Mouse (Mus musculus) gastrocnemius, postnatal 4 days (tissue): ENCODE results near the gene Bloc1s2. TPM values are rescaled to one million over a fixed set of nuclear protein-coding genes. Genes with fewer than 3 reads are reported as not detected.
"Not testable (repeated sequence)": the region's sequence is repeated elsewhere in the genome, so short reads cannot be mapped to it uniquely, and the experiment has no call there.

Experiments used
- DNase-seq, 2 experiments: peaks; one replicate each; pipeline ENCODE4 v3.0.0; 2021 to 2022; ENCODE audit warnings: low spot score in 2 of 2, mixed read lengths in 2 of 2
- total RNA-seq, 2 experiments: library from RNA; stranded (reverse); gene quantifications; 2 replicates each; pipeline ENCODE4 v1.2.3; 2021

Bloc1s2 gene
- total RNA-seq, 2 experiments from 2014 or later, result 23.0 to 23.1 TPM

- no peak for DNase-seq
These were observed 17.7 kb downstream of the Bloc1s2 start for GRCm38 (mm10) chr19:44128560-44128959.

DNA sequence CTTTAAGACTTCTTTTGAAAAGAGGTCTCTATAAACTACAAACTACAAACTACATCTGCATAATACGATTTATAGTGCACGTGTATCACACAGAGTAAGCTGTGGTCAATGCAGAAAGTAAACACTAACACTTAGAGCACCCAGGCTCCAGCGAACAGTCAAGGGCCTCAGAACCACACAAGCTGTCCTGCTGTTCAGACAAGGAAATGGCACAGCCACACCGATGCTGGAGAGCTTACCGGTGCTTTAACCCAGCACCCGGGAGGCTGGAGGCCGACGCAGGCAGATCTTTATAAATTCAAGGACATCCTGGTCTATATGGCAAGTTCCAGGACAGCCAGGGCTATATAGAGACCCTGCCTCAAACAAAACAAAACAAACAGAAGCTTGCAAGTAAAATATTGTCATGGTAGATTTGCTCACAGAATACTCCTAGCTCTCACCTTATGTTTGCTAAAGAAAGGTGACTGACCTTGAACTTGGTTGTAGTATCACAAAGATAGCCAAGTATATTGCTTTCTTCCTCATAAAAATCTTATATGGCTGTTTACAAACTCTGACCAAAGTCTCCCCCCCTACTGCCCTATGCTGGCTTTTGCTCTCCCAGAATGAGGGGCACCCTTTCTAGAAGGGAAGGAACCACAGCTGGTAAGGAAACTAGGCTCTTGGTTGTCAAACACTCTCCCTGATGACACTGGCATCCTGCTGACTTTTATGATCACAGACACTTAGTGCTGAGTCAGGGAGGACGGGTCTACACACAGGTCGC, 18.3 kb downstream of the Bloc1s2 start:
- DNase-seq, result no peak

- DNase-seq, result no peak
These were observed 25.1 kb downstream of the Bloc1s2 start for GRCm38 (mm10) chr19:44121137-44121536.

GRCm38 (mm10) chr19:44120686-44121085, 25.6 kb downstream of the Bloc1s2 start:
- not testable (repeated sequence) for DNase-seq

DNA sequence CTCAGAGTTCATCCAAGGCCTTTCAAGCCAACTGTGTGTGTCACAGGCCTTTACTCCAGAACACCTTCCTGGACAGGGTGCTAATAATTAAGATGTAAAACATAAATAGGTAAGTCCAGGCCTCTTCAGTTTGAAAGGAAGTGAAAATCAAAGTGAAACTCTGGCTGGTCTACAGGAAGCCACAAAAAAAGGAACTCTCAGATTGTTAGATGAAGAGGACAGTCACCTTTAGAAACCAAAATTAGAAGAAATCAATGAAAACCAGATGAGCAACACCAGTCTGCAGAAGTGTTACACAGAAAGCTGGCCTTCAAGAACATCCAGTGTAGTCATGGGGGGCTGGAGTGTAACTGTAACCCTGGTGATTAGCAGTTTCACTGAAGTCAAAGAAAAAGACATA, 28.5 kb downstream of the Bloc1s2 start:
- DNase-seq, result no peak

DNA sequence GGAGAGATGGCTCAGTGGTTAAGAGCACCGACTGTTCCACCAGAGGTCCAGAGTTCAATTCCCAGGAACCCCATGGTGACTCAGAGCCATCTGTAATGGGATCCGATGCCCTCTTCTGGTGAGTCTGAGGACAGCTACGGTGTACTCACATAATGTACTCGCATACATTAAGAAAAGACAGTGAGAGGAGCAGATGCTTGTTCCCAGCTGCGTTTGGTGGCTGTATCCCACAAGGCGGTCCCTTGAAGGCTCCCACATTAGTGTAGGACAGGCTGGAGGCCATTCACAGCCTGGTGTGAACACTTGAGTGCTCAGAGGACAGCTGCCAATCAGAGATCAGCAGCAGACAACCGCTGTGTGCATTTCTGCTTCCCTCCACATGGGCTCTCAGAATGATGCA, 34.5 kb downstream of the Bloc1s2 start:
- DNase-seq, result no peak

- no peak for DNase-seq
These were observed 35.9 kb downstream of the Bloc1s2 start for GRCm38 (mm10) chr19:44110356-44110755.

DNA sequence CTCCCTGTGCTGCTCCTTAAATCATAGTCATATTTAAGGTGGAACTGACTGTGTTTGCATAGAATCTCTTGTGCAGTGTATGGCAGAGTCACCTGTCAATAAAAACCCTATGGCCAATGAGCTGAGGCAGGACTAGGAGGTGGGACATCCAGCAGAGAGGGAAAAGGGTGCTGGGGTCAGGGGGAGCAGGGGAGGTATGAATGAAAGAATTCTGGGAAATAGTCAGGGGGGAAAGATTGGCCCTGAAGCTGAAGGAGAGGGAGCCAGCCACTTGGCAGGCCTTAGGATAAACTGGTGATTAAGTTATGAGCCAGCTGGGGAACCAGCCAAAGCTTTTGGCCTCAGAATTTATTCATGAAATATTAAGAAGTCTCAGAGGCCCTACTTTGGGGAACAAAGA, 37.2 kb downstream of the Bloc1s2 start:
- DNase-seq, result no peak

DNA sequence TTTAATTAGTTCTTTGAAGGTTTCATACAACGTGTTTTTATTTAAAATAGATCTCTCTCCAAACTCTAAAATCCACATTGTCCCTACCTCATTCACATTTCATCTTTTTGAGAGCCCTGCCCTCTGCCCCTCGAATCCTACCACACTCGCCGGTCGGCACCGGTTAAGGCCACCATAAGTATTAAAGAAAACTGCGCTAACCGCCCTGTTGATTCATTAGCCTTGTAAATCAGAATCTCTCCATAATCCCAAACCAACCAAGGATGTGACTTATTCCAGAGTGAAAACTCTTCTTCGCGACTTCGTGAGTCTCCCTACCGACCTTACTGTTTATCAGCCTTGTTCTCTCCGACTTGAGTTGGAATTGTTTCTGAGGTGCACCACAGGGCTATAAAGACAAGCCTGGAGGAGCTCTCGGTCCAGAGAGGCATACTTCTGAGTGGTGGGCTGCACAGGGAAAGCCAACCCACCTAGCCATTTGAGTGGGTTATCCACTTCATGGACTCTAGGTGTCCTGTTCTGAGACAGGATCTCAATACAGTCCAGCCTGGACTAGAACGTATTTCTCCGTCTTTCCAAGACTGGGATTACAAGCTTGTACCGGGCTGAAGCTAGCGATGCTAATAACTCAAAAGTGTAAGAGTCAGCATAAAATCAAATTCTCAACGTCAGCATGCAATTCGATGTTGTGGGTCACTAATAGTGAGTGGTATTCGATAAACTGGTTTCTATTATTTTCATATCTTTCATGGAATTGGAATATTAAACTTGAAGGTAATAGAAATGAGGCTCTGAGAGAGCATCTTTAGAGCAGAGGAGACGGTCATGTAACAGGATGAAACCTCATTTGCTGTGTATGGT, 38.4 kb downstream of the Bloc1s2 start:
- DNase-seq, result peak in 1 of 2 experiments; percentile 15

DNA sequence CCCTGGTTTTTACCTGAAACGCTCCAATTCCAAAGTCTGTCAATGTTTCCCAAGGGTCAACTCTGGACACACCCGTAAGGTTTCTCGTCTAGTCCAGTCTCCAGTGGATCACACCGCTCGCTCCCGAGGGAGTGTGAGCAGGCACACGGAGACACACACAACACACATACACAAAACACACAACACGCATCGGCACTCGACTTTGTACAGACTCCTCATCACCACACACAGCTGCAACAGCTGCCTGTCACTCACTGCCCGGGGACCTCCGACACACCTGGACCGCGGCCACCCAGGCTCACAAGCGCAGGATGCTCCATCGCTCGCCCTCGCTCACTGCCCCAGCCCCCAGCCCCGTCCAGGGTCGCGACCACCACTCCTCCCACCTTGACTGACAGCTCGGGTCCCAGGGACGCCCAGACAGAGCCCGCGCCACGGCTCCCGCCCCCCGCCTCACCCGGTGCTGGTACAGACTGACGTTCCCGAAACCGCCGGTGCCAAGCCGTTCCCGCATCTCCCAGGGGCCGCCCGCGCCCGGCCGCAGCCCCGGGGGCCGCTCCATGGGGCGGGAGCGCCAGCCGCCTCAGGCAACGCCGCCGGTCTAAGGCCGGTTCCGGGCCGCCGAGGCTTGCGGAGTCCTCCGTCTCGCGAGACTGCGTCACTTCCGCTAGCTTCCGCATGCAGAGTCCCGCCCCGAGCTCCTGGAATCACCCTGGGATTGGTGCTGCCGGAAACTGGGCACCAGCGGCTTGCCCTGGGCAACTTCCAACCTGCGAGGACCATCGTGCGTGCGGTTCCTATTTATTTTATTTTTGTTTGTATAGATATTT, 39.2 kb downstream of the Bloc1s2 start, which contains the start of gene Chuk:
Chuk (minus strand) TSS at position 650 of the 830 bp plus-strand sequence.
- DNase-seq, result peak; percentile 86 to 98

- no peak for DNase-seq
These were observed 41.9 kb downstream of the Bloc1s2 start for GRCm38 (mm10) chr19:44104393-44104792.

GRCm38 (mm10) chr19:44103001-44103400, 43.2 kb downstream of the Bloc1s2 start:
- DNase-seq, result no peak

- no peak for DNase-seq
These were observed 45.4 kb downstream of the Bloc1s2 start for GRCm38 (mm10) chr19:44100840-44101239.

Other genes with a start within 250 kb of the Bloc1s2 start
- 10 to 100 TPM; 18.8 to 20.4 TPM for gene Dnmbp, start 206.3 kb downstream of the Bloc1s2 start, total RNA-seq
- under 1 TPM in 1 of 2 experiments, not detected in 1; 0.39 TPM for gene Cpn1, start 159.9 kb downstream of the Bloc1s2 start, total RNA-seq
- gene Cyp2c23, start 117.2 kb downstream of the Bloc1s2 start, total RNA-seq, result under 1 TPM in 1 of 2 experiments, not detected in 1; 0.41 TPM
- 10 to 100 TPM; 12.5 to 16.2 TPM for gene Erlin1, start 76.7 kb downstream of the Bloc1s2 start, total RNA-seq
- gene Chuk, start 39.0 kb downstream of the Bloc1s2 start, total RNA-seq, result 10 to 100 TPM; 21.8 to 30.1 TPM
- 10 to 100 TPM; 11.2 to 12.7 TPM for gene Cwf19l1, start 10.6 kb downstream of the Bloc1s2 start, total RNA-seq
- not detected for gene Pkd2l1, start 46.0 kb upstream of the Bloc1s2 start, total RNA-seq
- not detected for gene Scd3, start 56.8 kb upstream of the Bloc1s2 start, total RNA-seq
- 10 to 100 TPM; 81.6 to 87.3 TPM for gene Scd2, start 147.2 kb upstream of the Bloc1s2 start, total RNA-seq
- gene Scd4, start 186.6 kb upstream of the Bloc1s2 start, total RNA-seq, result under 1 TPM; 0.62 to 0.71 TPM